Mouse (Mus musculus): ENCODE measurements around the gene Snrpa1. TPM values are rescaled to one million over a fixed set of nuclear protein-coding genes. Genes with fewer than 3 reads are reported as not detected.
"Not testable (repeated sequence)": the region's sequence is repeated elsewhere in the genome, so short reads cannot be mapped to it uniquely, and the experiment has no call there.

Gene Snrpa1
- total RNA-seq (2021) = 10 to 100 TPM; 38.6 to 43.8 TPM
- long read RNA-seq, experiment 1, transcript Snrpa1-206 (9 exons, 1,248 nt) = major isoform, 44 of 66 reads
- long read RNA-seq, experiment 1, partial matches to known transcripts = 12 of 66 reads
- long read RNA-seq, experiment 1, other reads (novel, unspliced or antisense) = 6 of 66 reads
- long read RNA-seq, experiment 2, transcript Snrpa1-206 (9 exons, 1,248 nt) = major isoform, 36 of 64 reads
- long read RNA-seq, experiment 2, transcript Snrpa1-201 (8 exons, 955 nt) = minor isoform, 6 of 64 reads
- long read RNA-seq, experiment 2, partial matches to known transcripts = 10 of 64 reads
- long read RNA-seq, experiment 2, other reads (novel, unspliced or antisense) = 12 of 64 reads

GRCm38 (mm10) chr7:66058703-66059102 is at the start of gene Snrpa1:
TSS of gene Snrpa1 (plus strand) at chr7:66059003.
- no peak for DNase-seq

GRCm38 (mm10) chr7:66010518-66010917 is 48.3 kb upstream of the Snrpa1 start:
- DNase-seq = no peak

- no peak for DNase-seq
Measured at GRCm38 (mm10) chr7:66027747-66028146, 31.1 kb upstream of the Snrpa1 start.

- no peak for DNase-seq
Measured at GRCm38 (mm10) chr7:66028766-66029512, 29.9 kb upstream of the Snrpa1 start.

GRCm38 (mm10) chr7:66036809-66037208 is 22.0 kb upstream of the Snrpa1 start:
- DNase-seq = no peak

GRCm38 (mm10) chr7:66038261-66038660 is 20.5 kb upstream of the Snrpa1 start:
- peak; percentile 33 for DNase-seq

GRCm38 (mm10) chr7:66038730-66039129 is 20.1 kb upstream of the Snrpa1 start:
- DNase-seq = no peak

GRCm38 (mm10) chr7:66040026-66040814 is 18.6 kb upstream of the Snrpa1 start:
- no peak for DNase-seq

GRCm38 (mm10) chr7:66043552-66044459 is 15.0 kb upstream of the Snrpa1 start, which contains the start of gene Gm45213:
TSS of gene Gm45213 (plus strand) at chr7:66043602.
- no peak for DNase-seq

GRCm38 (mm10) chr7:66044617-66045016 is 14.2 kb upstream of the Snrpa1 start:
- DNase-seq = no peak

GRCm38 (mm10) chr7:66046921-66047918 is 11.6 kb upstream of the Snrpa1 start:
- peak; percentile 36 for DNase-seq

- no peak for DNase-seq
Measured at GRCm38 (mm10) chr7:66047975-66048374, 10.8 kb upstream of the Snrpa1 start.

GRCm38 (mm10) chr7:66048446-66049230 is 10.2 kb upstream of the Snrpa1 start:
- no peak for DNase-seq

GRCm38 (mm10) chr7:66053946-66054483 is 4.8 kb upstream of the Snrpa1 start:
- no peak for DNase-seq

- not testable (repeated sequence) for DNase-seq
Measured at GRCm38 (mm10) chr7:66055356-66055755, 3.4 kb upstream of the Snrpa1 start.

- DNase-seq = peak; percentile 94
Measured at GRCm38 (mm10) chr7:66060066-66060956, 1.5 kb downstream of the Snrpa1 start.

GRCm38 (mm10) chr7:66061057-66061456 is 2.3 kb downstream of the Snrpa1 start:
- DNase-seq = no peak

- no peak for DNase-seq
Measured at GRCm38 (mm10) chr7:66076411-66076810, 17.6 kb downstream of the Snrpa1 start.
